Mouse (Mus musculus): Measurements from ENCODE around the gene Igsf9. TPM values are rescaled to one million over a fixed set of nuclear protein-coding genes. Genes with fewer than 3 reads are reported as not detected.
A peak's percentile ranks its signal among the peaks of the same experiment; 100 is the strongest.

Gene Igsf9
- total and polyA plus RNA-seq, 3 experiments: 0.12 to 0.38 TPM; not detected in 1

GRCm38 (mm10) chr1:172527431-172527830 is 45.8 kb downstream of the Igsf9 start:
- H3K4me3 ChIP-seq (ENCODE audit: control insufficient read depth in 1 of 2, insufficient read depth in 1 of 2, low read depth in 2 of 2, low read length in 2 of 2): no peak overlapping the region
- H3K36me3 ChIP-seq (ENCODE audit: control insufficient read depth in 1 of 2, insufficient read depth in 2 of 2, low read length in 2 of 2): peaks cover 0 to 19% of the 10 kb centered on the region in 2 experiments; a peak in 2 of 4 replicates
- H3K9me3 ChIP-seq (replicated peaks; ENCODE audit: insufficient read depth, low read length): no peaks in the 10 kb centered on the region
- H3K4me1 ChIP-seq (ENCODE audit: control insufficient read depth in 1 of 2, insufficient read depth in 2 of 2, low read length in 2 of 2): peaks cover 5 to 25% of the 10 kb centered on the region in 2 experiments
- TF ChIP-seq MAZ (IDR thresholded peaks at IDR 0.05; ENCODE audit: low read depth, low read length) (no peak), KAT2A (conservative IDR thresholded peaks at IDR 0.05; ENCODE audit: low read depth, low read length) (no peak), CHD2 (IDR thresholded peaks at IDR 0.05; ENCODE audit: low read length) (no peak), GATA1 (IDR thresholded peaks at IDR 0.05; ENCODE audit: low read depth, low read length) (no peak), SIN3A (IDR thresholded peaks at IDR 0.05; ENCODE audit: low read length) (no peak), POLR2AphosphoS2 (IDR thresholded peaks at IDR 0.05; ENCODE audit: low read length) (no peak), POLR2A (IDR thresholded peaks at IDR 0.05; ENCODE audit: control insufficient read depth in 1 of 2, insufficient read depth in 1 of 2, low read depth in 1 of 2, low read length in 2 of 2, poor library complexity in 1 of 2) (no peak), NELFE (IDR thresholded peaks at IDR 0.05; ENCODE audit: low read depth, low read length) (no peak), GABPA (IDR thresholded peaks at IDR 0.05; ENCODE audit: low read depth, low read length) (no peak), ZNF384 (IDR thresholded peaks at IDR 0.05; ENCODE audit: low read depth, low read length) (no peak), SMC3 (IDR thresholded peaks at IDR 0.05; ENCODE audit: low read depth, low read length) (no peak), MYB (IDR thresholded peaks at IDR 0.05; ENCODE audit: low read depth, low read length) (no peak), EP300 (IDR thresholded peaks at IDR 0.05; ENCODE audit: low read depth in 1 of 2, low read length in 2 of 2) (no peak), ZMIZ1 (IDR thresholded peaks at IDR 0.05; ENCODE audit: low read depth, low read length) (no peak), BHLHE40 (IDR thresholded peaks at IDR 0.05; ENCODE audit: borderline replicate concordance, low read depth, low read length) (no peak), NRF1 (IDR thresholded peaks at IDR 0.05; ENCODE audit: insufficient read depth, low read depth, low read length, poor library complexity, severe bottlenecking) (no peak), ZKSCAN1 (IDR thresholded peaks at IDR 0.05; ENCODE audit: low read depth, low read length) (no peak)
- no peak overlapping the region for H3K27ac ChIP-seq (ENCODE audit: control insufficient read depth, low read depth, low read length)
- H3K27me3 ChIP-seq (ENCODE audit: control insufficient read depth in 1 of 2, insufficient read depth in 2 of 2, low read length in 2 of 2): no peaks in the 10 kb centered on the region
- no peak overlapping the region for H3K9ac ChIP-seq (ENCODE audit: control insufficient read depth, low read depth, low read length, poor library complexity, severe bottlenecking)
- no peaks in the 10 kb centered on the region for H3K79me2 ChIP-seq (ENCODE audit: control insufficient read depth, insufficient read depth, low read length, poor library complexity)
- no peak for DNase-seq (ENCODE audit: low read depth, low spot score)

- DNase-seq (ENCODE audit: low read depth, low spot score): peak; percentile 80
- Histone ChIP-seq H3K36me3 (ENCODE audit: control insufficient read depth in 1 of 2, insufficient read depth in 2 of 2, low read length in 2 of 2) (peaks cover 0 to 19% of the 10 kb centered on the region in 2 experiments; a peak in 2 of 4 replicates), H3K27me3 (ENCODE audit: control insufficient read depth in 1 of 2, insufficient read depth in 2 of 2, low read length in 2 of 2) (peaks cover under 1 to 3% of the 10 kb centered on the region in 2 experiments; a peak in 3 of 4 replicates), H3K4me1 (ENCODE audit: control insufficient read depth in 1 of 2, insufficient read depth in 2 of 2, low read length in 2 of 2) (peaks cover 5 to 25% of the 10 kb centered on the region in 2 experiments), H3K9me3 (replicated peaks; ENCODE audit: insufficient read depth, low read length) (no peaks in the 10 kb centered on the region), H3K27ac (ENCODE audit: control insufficient read depth, low read depth, low read length) (no peak overlapping the region), H3K9ac (ENCODE audit: control insufficient read depth, low read depth, low read length, poor library complexity, severe bottlenecking) (no peak overlapping the region), H3K4me3 (ENCODE audit: control insufficient read depth in 1 of 2, insufficient read depth in 1 of 2, low read depth in 2 of 2, low read length in 2 of 2) (no peak overlapping the region), H3K79me2 (ENCODE audit: control insufficient read depth, insufficient read depth, low read length, poor library complexity) (no peaks in the 10 kb centered on the region)
- TF ChIP-seq USF2 (IDR thresholded peaks at IDR 0.05; ENCODE audit: borderline replicate concordance in 1 of 2, insufficient read depth in 1 of 2, low read depth in 1 of 2, low read length in 2 of 2) (no peak), TCF12 (IDR thresholded peaks at IDR 0.05; ENCODE audit: low read depth, low read length) (no peak), RAD21 (IDR thresholded peaks at IDR 0.05; ENCODE audit: low read depth, low read length) (peak; percentile 78), CTCF (IDR thresholded peaks at IDR 0.05 in 2 of 3, conservative IDR thresholded peaks at IDR 0.05 in 1 of 3; ENCODE audit: control insufficient read depth in 1 of 3, insufficient read depth in 1 of 3, low read depth in 2 of 3, low read length in 3 of 3, poor library complexity in 1 of 3, severe bottlenecking in 1 of 3) (peak; percentile 81 to 98 (median 96)), ZC3H11A (IDR thresholded peaks at IDR 0.05; ENCODE audit: low read depth, low read length) (peak; percentile 70), ELF1 (IDR thresholded peaks at IDR 0.05; ENCODE audit: low read depth, low read length) (0 out of 2 replicates have a peak, but pooled peaks have one; percentile 33), SMC3 (IDR thresholded peaks at IDR 0.05; ENCODE audit: low read depth, low read length) (peak; percentile 84)
Measured at GRCm38 (mm10) chr1:172528701-172529100, 47.1 kb downstream of the Igsf9 start.
